Mouse (Mus musculus): ENCODE results near the gene Opcml.

The Opcml gene

DNA sequence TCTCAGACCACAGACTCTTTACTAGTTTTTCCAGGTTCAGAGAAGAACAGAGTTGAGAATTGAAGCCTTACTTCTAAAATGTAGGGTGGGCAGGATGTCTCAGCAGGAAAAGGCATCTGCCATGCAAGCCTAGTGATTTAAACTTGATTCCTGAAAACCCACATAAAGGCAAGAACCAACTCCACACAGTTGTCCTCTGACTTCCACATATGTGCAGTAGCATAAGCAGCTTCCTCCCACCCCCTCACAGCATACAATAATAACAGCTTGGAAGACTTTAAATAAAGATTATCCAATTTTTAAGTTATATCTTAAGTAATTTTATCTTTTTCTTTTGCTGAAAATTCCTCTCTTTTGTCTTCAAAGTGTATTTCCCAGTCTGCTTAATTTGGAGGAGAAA lies 1150.3 kb downstream of the Opcml start:
- DNase-seq (ENCODE audit: low spot score), result no peak

DNA sequence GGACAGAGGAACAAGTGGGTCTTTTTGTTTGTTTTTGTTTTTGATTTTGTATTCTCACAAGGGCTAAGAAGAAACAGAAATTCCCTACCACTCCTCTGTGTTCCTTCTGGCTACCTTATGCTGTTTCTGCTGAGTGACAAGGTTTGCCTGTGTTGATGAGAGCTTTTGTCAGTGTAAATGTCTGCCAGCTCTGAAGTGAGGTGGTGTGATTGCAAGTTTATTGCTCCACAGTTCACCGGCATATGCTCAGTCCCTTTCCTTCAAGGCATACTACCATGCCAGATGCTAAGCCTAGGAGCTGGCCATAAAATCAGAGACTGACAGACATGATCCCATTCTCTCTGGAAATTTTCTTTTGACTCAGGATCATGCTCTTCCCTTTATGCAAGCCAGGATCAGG lies 1178.9 kb downstream of the Opcml start:
- DNase-seq (ENCODE audit: low spot score), result no peak
